Mouse (Mus musculus): Measurements from ENCODE around the gene Fam193a. TPM values are rescaled to one million over a fixed set of nuclear protein-coding genes. Genes with fewer than 3 reads are reported as not detected.

Gene Fam193a
- polyA plus RNA-seq, 1 experiment from 2014 or later = 14.1 TPM

DNA sequence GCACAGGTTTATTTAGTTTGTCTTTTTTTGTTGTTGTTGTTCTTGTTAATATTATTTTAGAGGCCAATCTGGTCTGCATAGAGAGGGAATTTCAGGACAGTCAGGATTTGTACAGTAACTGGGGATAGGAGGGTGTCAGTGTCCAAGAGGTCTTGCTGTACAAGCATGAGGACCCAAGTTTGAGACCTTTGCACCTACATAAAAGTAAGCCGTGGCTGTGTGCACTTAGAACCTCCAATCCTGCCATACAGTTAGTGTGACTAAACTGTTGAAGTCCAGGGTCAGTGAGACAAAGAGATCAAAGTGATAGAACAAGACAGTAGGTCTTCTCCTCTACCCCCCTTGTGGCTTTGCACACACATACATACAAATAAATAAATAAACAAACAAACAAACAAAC, 64.1 kb downstream of the Fam193a start:
- H3K27ac ChIP-seq = no peak overlapping the region
- H3K4me1 ChIP-seq = no peaks in the 10 kb centered on the region
- no peak for ATAC-seq (ENCODE audit: low FRiP score, low read depth)
- 83% methylated on average over 1 of the region's 1 CpGs for WGBS
- no peak overlapping the region for H3K4me3 ChIP-seq
- peaks cover 78% of the 10 kb centered on the region for H3K36me3 ChIP-seq
- H3K4me2 ChIP-seq (replicated peaks) = no peak overlapping the region
- H3K9me3 ChIP-seq = no peaks in the 10 kb centered on the region
- H3K9ac ChIP-seq = no peak overlapping the region
- no peaks in the 10 kb centered on the region for H3K27me3 ChIP-seq (replicated peaks)

DNA sequence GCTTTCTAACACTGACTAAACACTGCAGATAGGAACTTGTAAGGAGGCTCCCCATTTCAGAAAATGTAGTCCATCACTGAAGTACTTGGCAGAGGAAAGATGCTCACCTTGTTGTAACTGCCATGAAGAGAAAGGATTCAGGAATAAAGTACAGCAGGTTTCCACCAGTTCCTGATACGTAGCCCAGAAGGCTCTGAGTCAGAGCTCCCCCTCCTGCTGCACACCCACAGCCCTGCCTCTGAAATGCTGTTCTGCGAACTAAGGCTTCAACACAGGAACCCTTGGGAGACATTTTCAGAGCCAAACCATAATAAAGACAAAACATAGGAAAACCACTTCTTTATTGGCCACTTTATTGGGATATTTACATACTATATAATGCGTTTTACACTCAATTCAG, 64.5 kb downstream of the Fam193a start:
- Histone ChIP-seq H3K4me3 (no peak overlapping the region), H3K27ac (no peak overlapping the region), H3K9ac (no peak overlapping the region), H3K9me3 (no peaks in the 10 kb centered on the region), H3K36me3 (peaks cover 78% of the 10 kb centered on the region), H3K4me1 (no peaks in the 10 kb centered on the region), H3K4me2 (replicated peaks) (no peak overlapping the region), H3K27me3 (replicated peaks) (no peaks in the 10 kb centered on the region)
- ATAC-seq (ENCODE audit: low FRiP score, low read depth) = no peak
- 88% methylated on average over 3 of the region's 3 CpGs for WGBS

DNA sequence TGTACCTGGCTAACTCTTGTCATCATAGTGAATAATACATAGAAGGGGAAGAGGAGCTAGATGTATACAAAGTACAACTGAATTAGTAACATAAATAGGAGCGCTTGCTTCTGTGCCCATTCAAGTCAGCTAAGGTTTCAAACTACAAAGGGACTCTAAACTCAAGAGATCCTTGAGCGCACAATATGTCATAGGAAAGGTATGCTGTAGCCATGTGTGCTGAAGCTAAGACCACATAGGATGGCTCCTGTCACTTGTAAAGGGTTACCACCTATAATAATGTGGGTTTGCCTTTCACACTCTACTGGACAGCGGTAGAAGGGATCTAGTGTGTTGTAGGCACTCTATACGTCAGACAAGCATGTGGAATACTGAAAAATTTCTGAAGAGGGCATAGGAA, 68.3 kb downstream of the Fam193a start:
- no peak for ATAC-seq (ENCODE audit: low FRiP score, low read depth)
- 98% methylated on average over 4 of the region's 4 CpGs for WGBS
- peaks cover 80% of the 10 kb centered on the region for H3K36me3 ChIP-seq

DNA sequence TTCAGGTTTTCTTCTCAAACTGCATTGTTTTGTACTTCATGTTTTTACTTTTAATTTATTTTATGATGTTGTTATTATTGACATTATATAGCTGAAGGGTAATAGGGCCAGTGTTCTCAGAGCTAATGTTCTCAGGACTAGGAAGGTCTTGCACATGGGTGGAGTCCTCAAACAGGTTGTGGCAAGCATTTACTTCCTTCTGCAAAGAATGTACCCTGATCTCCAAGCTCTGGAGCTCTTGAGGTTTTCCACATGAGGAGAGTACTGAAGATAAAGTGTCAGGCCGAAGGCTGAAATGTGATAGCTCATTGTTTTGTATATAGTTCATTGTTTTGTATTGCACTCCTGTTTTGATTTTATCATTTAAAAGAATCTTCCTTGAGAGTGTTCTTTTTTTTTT, 68.9 kb downstream of the Fam193a start:
- H3K4me1 ChIP-seq = no peaks in the 10 kb centered on the region
- H3K36me3 ChIP-seq = peaks cover 82% of the 10 kb centered on the region
- H3K27ac ChIP-seq = no peak overlapping the region
- H3K4me3 ChIP-seq = no peak overlapping the region
- H3K27me3 ChIP-seq (replicated peaks) = no peaks in the 10 kb centered on the region
- no peaks in the 10 kb centered on the region for H3K9me3 ChIP-seq
- ATAC-seq (ENCODE audit: low FRiP score, low read depth) = no peak
- no peak overlapping the region for H3K4me2 ChIP-seq (replicated peaks)
- WGBS = 91% methylated on average over 1 of the region's 1 CpGs
- no peak overlapping the region for H3K9ac ChIP-seq

More for the DNA sequence above, 68.3 kb downstream of the Fam193a start:
- Histone ChIP-seq H3K4me3 (no peak overlapping the region), H3K4me2 (replicated peaks) (no peak overlapping the region), H3K4me1 (no peaks in the 10 kb centered on the region), H3K27ac (no peak overlapping the region), H3K9me3 (no peaks in the 10 kb centered on the region), H3K27me3 (replicated peaks) (no peaks in the 10 kb centered on the region), H3K9ac (no peak overlapping the region)

DNA sequence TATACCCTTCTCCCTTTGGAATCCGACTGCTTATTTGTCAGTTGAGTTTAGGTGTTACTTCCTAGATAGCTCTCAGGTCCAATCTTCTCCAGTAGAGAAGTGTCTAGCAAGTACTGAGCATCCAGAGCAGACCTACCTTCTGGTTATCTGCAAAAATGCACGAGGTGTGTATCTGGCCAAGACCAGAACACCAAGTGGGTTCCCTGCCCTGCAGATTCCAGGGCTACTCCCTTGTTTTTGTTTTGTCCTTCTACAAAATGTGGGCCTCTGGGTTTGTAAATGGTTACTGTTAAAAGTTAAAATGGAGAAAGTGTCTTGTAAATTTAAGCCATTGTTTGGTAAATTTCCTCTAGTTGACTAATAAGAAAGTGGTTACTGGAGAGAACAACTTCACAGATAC, 70.0 kb downstream of the Fam193a start:
- Histone ChIP-seq H3K9ac (no peak overlapping the region), H3K4me3 (no peak overlapping the region), H3K9me3 (no peaks in the 10 kb centered on the region), H3K36me3 (peaks cover 83% of the 10 kb centered on the region), H3K27me3 (replicated peaks) (no peaks in the 10 kb centered on the region), H3K27ac (no peak overlapping the region), H3K4me2 (replicated peaks) (no peak overlapping the region), H3K4me1 (no peaks in the 10 kb centered on the region)
- 91% methylated on average over 2 of the region's 2 CpGs for WGBS
- ATAC-seq (ENCODE audit: low FRiP score, low read depth) = no peak

DNA sequence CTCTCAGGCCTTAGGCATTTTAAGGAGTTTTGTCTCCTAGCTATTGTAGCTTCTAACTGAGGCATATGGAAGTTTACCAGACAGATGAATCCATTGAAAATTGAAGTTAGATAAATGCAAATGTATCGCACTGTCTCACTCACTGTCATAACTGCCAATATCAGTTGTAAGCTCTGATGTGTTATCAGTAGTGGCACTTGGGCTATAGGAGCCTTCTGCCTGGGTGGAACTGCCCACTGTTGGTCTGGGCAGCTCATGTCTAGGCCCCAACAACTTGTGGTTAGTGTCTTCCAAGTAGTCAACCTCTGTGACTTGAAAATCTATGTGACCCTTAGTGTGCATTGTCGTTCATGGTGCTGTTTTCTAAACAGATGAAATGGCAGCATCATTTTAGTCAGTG, 72.1 kb downstream of the Fam193a start:
- H3K9ac ChIP-seq = no peak overlapping the region
- no peaks in the 10 kb centered on the region for H3K27me3 ChIP-seq (replicated peaks)
- no peak overlapping the region for H3K4me3 ChIP-seq
- no peaks in the 10 kb centered on the region for H3K4me1 ChIP-seq
- H3K4me2 ChIP-seq (replicated peaks) = no peak overlapping the region
- no peak overlapping the region for H3K27ac ChIP-seq
- no peak for ATAC-seq (ENCODE audit: low FRiP score, low read depth)
- 95% methylated on average over 2 of the region's 2 CpGs for WGBS
- H3K36me3 ChIP-seq = peaks cover 88% of the 10 kb centered on the region
- H3K9me3 ChIP-seq = no peaks in the 10 kb centered on the region

DNA sequence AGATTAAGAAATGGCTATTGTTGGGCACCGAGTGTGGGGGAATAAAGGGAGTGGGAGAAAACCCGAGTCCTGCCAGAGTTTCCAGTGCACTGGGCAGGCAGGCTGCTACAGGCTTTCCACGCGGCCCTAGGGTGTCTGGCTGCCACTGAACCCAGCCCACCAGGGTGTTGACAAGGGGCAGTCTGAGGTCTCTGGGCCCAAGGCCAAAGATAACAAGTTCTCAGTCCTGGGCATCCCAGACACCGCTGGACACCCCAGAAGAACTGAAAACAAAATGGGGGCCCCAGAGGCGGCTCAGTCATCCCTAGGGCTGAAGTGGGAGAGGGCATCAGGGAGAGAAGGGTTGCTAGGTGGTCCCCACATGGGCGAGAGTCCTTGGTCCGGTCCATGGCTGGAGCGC, 76.5 kb downstream of the Fam193a start:
- H3K4me2 ChIP-seq (replicated peaks) = no peak overlapping the region
- 90% methylated on average over 9 of the region's 9 CpGs for WGBS
- no peak overlapping the region for H3K9ac ChIP-seq
- H3K27me3 ChIP-seq (replicated peaks) = no peaks in the 10 kb centered on the region
- H3K27ac ChIP-seq = no peak overlapping the region
- H3K9me3 ChIP-seq = no peaks in the 10 kb centered on the region
- H3K4me3 ChIP-seq = no peak overlapping the region
- H3K4me1 ChIP-seq = no peaks in the 10 kb centered on the region
- H3K36me3 ChIP-seq = peaks cover 63% of the 10 kb centered on the region
- ATAC-seq (ENCODE audit: low FRiP score, low read depth) = no peak

DNA sequence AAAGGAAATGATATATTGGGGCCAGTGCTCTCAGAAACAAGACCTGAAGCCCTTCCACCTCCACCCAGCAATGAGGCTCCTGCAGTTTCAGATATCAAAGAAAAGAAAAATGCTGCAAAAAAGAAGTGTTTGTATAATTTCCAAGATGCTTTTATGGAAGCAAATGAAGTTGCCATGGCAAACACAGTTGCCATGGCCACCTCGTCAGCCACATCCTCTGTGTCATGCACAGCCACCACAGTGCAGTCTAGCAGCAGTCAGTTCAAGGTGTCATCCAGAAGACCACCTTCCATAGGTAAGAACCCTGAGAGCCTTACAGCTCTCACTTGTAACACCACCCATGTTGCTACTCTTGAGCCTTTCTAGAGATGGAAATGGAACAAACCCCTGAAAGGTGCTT, 89.3 kb downstream of the Fam193a start:
- H3K36me3 ChIP-seq = peaks cover 78% of the 10 kb centered on the region
- H3K4me1 ChIP-seq = no peaks in the 10 kb centered on the region
- H3K27me3 ChIP-seq (replicated peaks) = no peaks in the 10 kb centered on the region
- ATAC-seq (ENCODE audit: low FRiP score, low read depth) = no peak
- H3K9me3 ChIP-seq = no peaks in the 10 kb centered on the region
- 83% methylated on average over 1 of the region's 1 CpGs for WGBS
- H3K4me2 ChIP-seq (replicated peaks) = no peak overlapping the region
- H3K27ac ChIP-seq = no peak overlapping the region
- no peak overlapping the region for H3K4me3 ChIP-seq
- H3K9ac ChIP-seq = no peak overlapping the region

DNA sequence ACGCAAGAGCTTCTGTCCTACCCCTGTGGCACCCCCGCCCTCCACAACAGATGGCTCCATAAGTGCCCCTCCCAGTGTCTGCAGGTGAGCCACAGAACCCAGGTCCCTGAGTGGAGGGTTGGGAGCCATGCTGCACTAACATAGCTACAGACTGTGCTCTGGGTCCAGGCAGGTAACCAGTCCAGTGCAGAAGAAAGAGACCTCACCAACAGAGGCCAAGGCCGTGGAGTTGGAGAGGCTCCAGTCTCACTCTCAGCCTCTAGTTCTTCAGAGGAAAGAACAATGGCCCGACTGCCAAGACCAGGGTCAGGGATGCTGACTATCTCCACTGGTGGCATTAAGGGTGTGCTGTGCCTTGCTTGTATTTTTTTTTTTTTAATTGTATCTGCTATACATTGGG, 91.6 kb downstream of the Fam193a start:
- 92% methylated on average over 4 of the region's 4 CpGs for WGBS
- no peak overlapping the region for H3K27ac ChIP-seq
- H3K9ac ChIP-seq = no peak overlapping the region
- no peaks in the 10 kb centered on the region for H3K27me3 ChIP-seq (replicated peaks)
- no peaks in the 10 kb centered on the region for H3K9me3 ChIP-seq
- ATAC-seq (ENCODE audit: low FRiP score, low read depth) = no peak
- peaks cover 86% of the 10 kb centered on the region for H3K36me3 ChIP-seq
- H3K4me2 ChIP-seq (replicated peaks) = no peak overlapping the region
- H3K4me1 ChIP-seq = no peaks in the 10 kb centered on the region
- H3K4me3 ChIP-seq = no peak overlapping the region

DNA sequence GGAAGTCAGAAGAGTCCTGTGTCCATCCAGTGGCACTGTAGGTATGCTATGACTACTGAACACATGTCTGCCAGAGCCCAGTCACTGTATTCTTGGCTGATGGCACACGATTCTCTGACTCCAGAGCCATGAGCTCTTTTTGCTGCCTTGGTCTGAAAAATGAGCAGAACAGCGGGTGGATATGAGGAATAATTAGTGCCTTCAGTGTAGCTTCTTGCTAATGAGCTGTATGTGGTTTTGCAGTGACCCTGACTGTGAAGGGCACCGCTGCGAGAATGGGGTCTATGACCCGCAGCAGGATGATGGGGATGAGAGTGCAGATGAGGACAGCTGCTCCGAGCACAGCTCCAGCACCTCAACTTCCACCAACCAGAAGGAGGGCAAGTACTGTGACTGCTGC, 92.1 kb downstream of the Fam193a start:
- no peak overlapping the region for H3K9ac ChIP-seq
- 89% methylated on average over 6 of the region's 6 CpGs for WGBS
- no peak overlapping the region for H3K4me3 ChIP-seq
- peaks cover 91% of the 10 kb centered on the region for H3K36me3 ChIP-seq
- no peak overlapping the region for H3K4me2 ChIP-seq (replicated peaks)
- H3K4me1 ChIP-seq = no peaks in the 10 kb centered on the region
- no peak for ATAC-seq (ENCODE audit: low FRiP score, low read depth)
- H3K27me3 ChIP-seq (replicated peaks) = no peaks in the 10 kb centered on the region
- no peaks in the 10 kb centered on the region for H3K9me3 ChIP-seq
- H3K27ac ChIP-seq = no peak overlapping the region

DNA sequence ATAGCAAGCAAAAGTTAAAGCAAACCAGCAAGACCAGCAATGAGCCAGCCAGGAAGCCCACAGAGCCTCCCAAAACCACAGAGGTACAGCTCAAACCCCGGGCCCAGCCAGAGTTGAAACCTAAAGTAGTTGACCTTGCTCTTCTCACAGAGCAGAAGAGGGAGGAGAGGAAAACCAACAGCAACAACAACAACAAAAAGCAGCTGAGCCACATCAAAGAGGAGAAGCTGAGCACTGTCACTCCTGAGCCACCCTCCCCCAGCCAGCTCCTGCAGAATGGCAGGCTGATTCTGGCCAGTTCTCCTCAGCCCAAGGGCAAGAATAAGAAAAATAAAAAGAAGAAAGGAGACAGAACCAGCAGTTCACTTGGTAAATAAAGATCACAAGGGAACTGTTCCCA, 96.3 kb downstream of the Fam193a start:
- no peak overlapping the region for H3K9ac ChIP-seq

DNA sequence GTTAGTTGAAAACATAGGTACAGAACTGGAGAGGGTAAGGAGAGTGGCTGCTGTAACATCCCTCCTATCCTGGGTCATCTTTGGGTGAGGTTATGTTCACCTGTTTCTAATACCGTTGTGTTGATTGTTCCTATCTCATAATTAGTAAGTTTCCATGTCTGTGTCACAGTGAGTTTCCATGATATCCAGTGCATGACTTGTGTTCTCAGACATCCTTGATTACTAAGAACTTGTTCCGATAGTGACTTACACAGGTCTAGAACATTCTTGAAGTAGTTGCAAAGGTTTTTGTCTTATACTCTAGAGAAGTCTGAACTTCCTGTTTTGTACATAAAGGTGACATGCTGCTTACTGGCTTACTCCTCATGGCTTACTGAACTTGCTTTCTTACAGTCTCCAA, 96.9 kb downstream of the Fam193a start:
- H3K27ac ChIP-seq = no peak overlapping the region
- ATAC-seq (ENCODE audit: low FRiP score, low read depth) = no peak
- no peak overlapping the region for H3K4me2 ChIP-seq (replicated peaks)
- H3K36me3 ChIP-seq = peaks cover 62% of the 10 kb centered on the region
- H3K4me1 ChIP-seq = no peaks in the 10 kb centered on the region
- H3K9ac ChIP-seq = no peak overlapping the region
- no peaks in the 10 kb centered on the region for H3K9me3 ChIP-seq
- H3K27me3 ChIP-seq (replicated peaks) = no peaks in the 10 kb centered on the region
- no peak overlapping the region for H3K4me3 ChIP-seq
- 95% methylated on average over 2 of the region's 2 CpGs for WGBS

More for the DNA sequence above, 96.3 kb downstream of the Fam193a start:
- Histone ChIP-seq H3K27ac (no peak overlapping the region), H3K4me3 (no peak overlapping the region), H3K9me3 (no peaks in the 10 kb centered on the region), H3K27me3 (replicated peaks) (no peaks in the 10 kb centered on the region), H3K4me1 (no peaks in the 10 kb centered on the region), H3K36me3 (peaks cover 68% of the 10 kb centered on the region), H3K4me2 (replicated peaks) (no peak overlapping the region)
- no peak for ATAC-seq (ENCODE audit: low FRiP score, low read depth)
- 81% methylated on average over 1 of the region's 1 CpGs for WGBS

DNA sequence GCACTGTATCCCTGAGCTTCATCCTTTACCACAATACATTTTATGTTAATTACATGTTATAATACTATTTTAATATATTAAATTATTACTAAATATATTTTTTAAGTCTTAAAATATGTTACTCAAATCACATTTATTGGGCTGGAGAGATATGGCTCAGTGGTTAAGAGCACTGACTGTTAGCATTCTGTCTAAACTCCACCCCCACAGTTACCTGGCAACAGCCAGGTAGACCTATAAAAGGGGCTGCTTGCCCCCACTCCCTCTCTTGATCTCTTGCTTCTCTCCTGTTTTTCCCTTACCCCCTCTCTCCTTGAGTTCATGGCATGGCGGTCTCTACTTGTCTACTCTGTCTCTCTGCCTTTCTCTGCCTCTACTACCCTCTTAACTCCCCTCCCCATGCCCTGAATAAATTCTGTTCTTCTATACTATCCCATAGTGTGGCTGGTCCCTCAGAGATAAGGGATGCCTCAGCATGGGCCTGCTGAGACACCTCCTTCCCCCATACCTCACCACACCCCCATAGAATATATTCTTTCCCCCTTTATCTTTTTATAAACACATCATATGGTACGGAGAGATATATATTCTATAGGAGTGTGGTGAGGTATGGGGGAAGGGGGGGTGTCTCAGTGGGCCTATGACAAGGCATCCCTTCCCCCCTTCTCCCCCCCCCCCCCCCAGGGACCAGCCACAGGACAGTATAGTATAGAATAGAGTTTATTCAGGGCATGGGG, 98.5 kb downstream of the Fam193a start:
- Histone ChIP-seq H3K36me3 (peaks cover 48% of the 10 kb centered on the region), H3K9me3 (no peaks in the 10 kb centered on the region), H3K27me3 (replicated peaks) (no peaks in the 10 kb centered on the region), H3K27ac (no peak overlapping the region), H3K4me2 (replicated peaks) (no peak overlapping the region), H3K9ac (no peak overlapping the region), H3K4me3 (no peak overlapping the region), H3K4me1 (no peaks in the 10 kb centered on the region)
- 96% methylated on average over 2 of the region's 2 CpGs for WGBS
- ATAC-seq (ENCODE audit: low FRiP score, low read depth) = no peak
